Mouse (Mus musculus) embryonic facial prominence, embryonic 14.5 days (tissue): ENCODE measurements at regions not wholly inside any gene's neighbourhood (a gene's known extent, or its start where the extent isn't known, plus 50 kb on each side); places are given as distances from the start of the nearest gene placed in this dataset.
A peak's percentile ranks its signal among the peaks of the same experiment; 100 is the strongest.

Experiments
- ATAC-seq: fragments of 200-750 bp; cut with Nextera tagmentation; 2 replicates; pipeline ENCODE4 v1.8.0; 2017; ENCODE audit warnings: low read depth, moderate number of reproducible peaks, moderate TSS enrichment
- DNase-seq: peaks from one replicate; pipeline ENCODE4 v3.0.0-alpha.2; 2015; ENCODE audit warnings: low spot score
- H3K27ac ChIP-seq: fragments of 300-500 bp; sonication (generic); replicated peaks from 2 replicates; pipeline ENCODE4 v1.5.1; 2014; ENCODE audit warnings: low read depth, mild to moderate bottlenecking, low read length, moderate library complexity
- H3K27me3 ChIP-seq: fragments of 300-500 bp; sonication (generic); replicated peaks from 2 replicates; pipeline ENCODE4 v1.6.1; 2014; ENCODE audit warnings: low read length; ENCODE audit not compliant: control insufficient read depth, insufficient read depth
- H3K36me3 ChIP-seq: fragments of 300-500 bp; sonication (generic); 2 replicates; pipeline ENCODE4 v1.6.1; 2014; ENCODE audit warnings: low read length, mixed read lengths; ENCODE audit not compliant: control insufficient read depth, insufficient read depth
- H3K4me1 ChIP-seq: fragments of 300-500 bp; sonication (generic); 2 replicates; pipeline ENCODE4 v1.6.1; 2014; ENCODE audit warnings: antibody characterized with exemption, low read length; ENCODE audit not compliant: control insufficient read depth, insufficient read depth
- H3K4me2 ChIP-seq: fragments of 300-500 bp; sonication (generic); 2 replicates; pipeline ENCODE4 v1.6.1; 2014; ENCODE audit warnings: low read depth, mild to moderate bottlenecking, low read length, moderate library complexity, mixed read lengths
- H3K4me3 ChIP-seq: fragments of 300-500 bp; sonication (generic); 2 replicates; pipeline ENCODE4 v1.5.1; 2014; ENCODE audit warnings: low read depth, mild to moderate bottlenecking, low read length
- H3K9ac ChIP-seq: fragments of 300-500 bp; sonication (generic); 2 replicates; pipeline ENCODE4 v1.6.1; 2014; ENCODE audit warnings: low read depth, mild to moderate bottlenecking, low read length, moderate library complexity, mixed read lengths
- H3K9me3 ChIP-seq: fragments of 300-500 bp; sonication (generic); 2 replicates; pipeline ENCODE4 v1.6.1; 2016; ENCODE audit warnings: low read length; ENCODE audit not compliant: control insufficient read depth
- WGBS: fragments of 180-500 bp; shearing (Covaris S2); extraction: QIAGEN DNeasy Blood & Tissue Kit; methylation state at CpG from one replicate; pipeline ENCODE4 v1.1.7; 2014; 5-methylcytosine and 5-hydroxymethylcytosine counted together

DNA sequence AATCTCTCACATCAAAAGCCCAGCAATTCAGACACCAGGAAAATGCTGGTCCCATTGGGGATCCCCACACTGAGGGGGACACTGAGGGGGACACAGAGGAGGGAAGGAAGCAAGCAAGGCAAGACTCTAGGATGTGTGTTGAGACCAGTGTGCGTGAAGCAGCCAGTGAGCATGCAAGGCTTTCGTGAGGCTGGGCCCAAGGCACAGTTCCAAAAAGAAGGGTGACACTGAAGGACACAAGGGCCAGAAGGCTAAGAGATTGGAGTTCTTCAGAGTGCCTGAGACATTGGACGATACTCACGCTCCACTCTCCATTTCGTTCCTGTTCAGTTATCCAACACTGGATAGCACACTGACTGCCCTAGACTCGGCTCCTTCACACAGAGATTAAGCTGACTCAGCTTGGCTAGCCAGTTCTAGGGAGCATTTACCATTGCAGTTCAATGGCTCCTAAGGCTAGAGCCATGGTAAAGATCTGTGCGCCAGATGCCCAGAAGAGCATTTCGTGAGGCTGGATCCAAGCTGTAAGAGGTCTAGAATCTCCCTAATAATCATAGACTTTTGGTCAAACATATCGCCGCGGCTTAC lies 150.1 kb downstream of the Zfp36l1 start:
- Histone ChIP-seq H3K36me3 (no peaks in the 10 kb centered on the region), H3K4me1 (peaks cover 27% of the 10 kb centered on the region), H3K4me2 (no peak overlapping the region), H3K27ac (0 out of 2 replicates have a peak overlapping the region, but pooled peaks have one; percentile 1), H3K9me3 (no peaks in the 10 kb centered on the region), H3K27me3 (no peaks in the 10 kb centered on the region), H3K4me3 (no peak overlapping the region), H3K9ac (no peak overlapping the region)
- WGBS: 94% methylated on average over 11 of the region's 11 CpGs
- DNase-seq (no peak), ATAC-seq (no peak)

DNA sequence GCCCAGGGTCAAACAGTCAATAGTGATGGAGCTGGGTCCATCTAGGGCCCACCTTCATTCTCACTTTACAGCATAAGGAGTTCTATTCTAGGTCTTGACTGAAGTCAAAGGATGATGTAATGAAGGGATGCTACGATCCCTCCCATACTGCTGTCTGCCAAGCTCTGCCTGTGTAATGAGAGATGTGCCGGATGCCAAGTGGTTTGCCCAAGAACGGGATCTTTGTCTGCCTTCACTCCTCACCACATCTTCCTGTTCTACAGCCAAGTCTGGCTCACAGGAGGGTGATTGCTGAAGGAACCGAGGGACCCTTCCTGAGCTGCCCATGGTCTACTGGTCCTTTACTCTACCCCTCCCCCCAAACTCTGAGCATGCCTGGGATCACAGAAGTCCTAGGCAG lies 150.9 kb downstream of the Zfp36l1 start:
- WGBS: 72% methylated on average over 4 of the region's 4 CpGs
- no peak for ATAC-seq

GRCm38 (mm10) chr12:79961076-79961475 lies 151.7 kb downstream of the Zfp36l1 start:
- Histone ChIP-seq H3K27me3 (no peaks in the 10 kb centered on the region), H3K27ac (no peak overlapping the region), H3K9me3 (no peaks in the 10 kb centered on the region), H3K4me1 (peaks cover 17% of the 10 kb centered on the region), H3K36me3 (no peaks in the 10 kb centered on the region), H3K9ac (no peak overlapping the region), H3K4me3 (no peak overlapping the region), H3K4me2 (no peak overlapping the region)
- no peak for DNase-seq
- WGBS: 92% methylated on average over 6 of the region's 6 CpGs
- no peak for ATAC-seq

More for the DNA sequence above, 150.9 kb downstream of the Zfp36l1 start:
- H3K36me3 ChIP-seq: no peaks in the 10 kb centered on the region
- no peaks in the 10 kb centered on the region for H3K9me3 ChIP-seq
- H3K27ac ChIP-seq: no peak overlapping the region
- H3K9ac ChIP-seq: no peak overlapping the region
- no peak overlapping the region for H3K4me2 ChIP-seq
- peaks cover 24% of the 10 kb centered on the region for H3K4me1 ChIP-seq
- H3K4me3 ChIP-seq: no peak overlapping the region
- DNase-seq: peak; percentile 44
- no peaks in the 10 kb centered on the region for H3K27me3 ChIP-seq

- ATAC-seq (no peak), DNase-seq (no peak)
- Histone ChIP-seq H3K9me3 (no peaks in the 10 kb centered on the region), H3K4me1 (peaks cover 10% of the 10 kb centered on the region), H3K4me2 (no peak overlapping the region), H3K36me3 (no peaks in the 10 kb centered on the region), H3K9ac (no peak overlapping the region), H3K27ac (no peak overlapping the region), H3K4me3 (no peak overlapping the region), H3K27me3 (no peaks in the 10 kb centered on the region)
- 73% methylated on average over 4 of the region's 4 CpGs for WGBS
Observed at GRCm38 (mm10) chr12:79960446-79960845, 152.4 kb downstream of the Zfp36l1 start.

DNA sequence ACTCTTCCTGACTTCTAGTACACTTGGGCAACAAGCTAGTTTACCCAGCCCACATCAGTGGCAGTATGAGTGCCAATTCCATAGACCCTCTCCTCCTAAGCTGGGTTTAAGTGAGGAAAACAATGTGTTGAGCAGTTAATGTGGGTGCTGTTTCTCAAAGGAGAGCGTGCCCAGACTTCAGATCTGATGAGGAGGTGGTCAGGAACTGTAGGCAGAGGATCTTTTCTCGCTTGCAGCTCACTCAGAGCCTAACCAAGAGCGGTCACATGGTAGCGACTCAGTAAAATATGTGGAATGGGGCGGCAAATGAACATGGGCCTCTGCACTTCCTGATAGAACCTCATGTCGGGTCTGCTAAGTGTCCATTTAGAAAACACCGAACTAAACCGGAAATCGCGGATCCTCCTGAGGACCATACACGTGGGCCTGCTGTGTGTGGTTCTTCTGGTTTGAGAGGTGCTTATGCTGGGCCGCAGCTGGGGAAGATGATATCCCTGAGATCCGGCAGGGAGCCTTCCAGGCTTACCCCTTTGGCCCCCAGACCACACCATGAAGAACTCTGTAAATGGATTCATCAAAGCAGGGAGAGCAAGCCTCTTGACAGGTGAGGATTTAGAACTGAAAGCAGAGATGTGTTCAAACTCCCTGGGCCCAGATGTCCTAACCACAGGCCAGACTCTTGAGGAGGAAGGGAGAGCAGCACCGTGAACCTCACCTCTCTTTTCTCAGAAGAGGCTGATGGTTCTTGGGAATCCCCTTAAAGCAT lies 153.1 kb downstream of the Zfp36l1 start:
- H3K4me2 ChIP-seq: no peak overlapping the region
- H3K27me3 ChIP-seq: no peaks in the 10 kb centered on the region
- H3K4me3 ChIP-seq: no peak overlapping the region
- H3K9me3 ChIP-seq: no peaks in the 10 kb centered on the region
- H3K36me3 ChIP-seq: no peaks in the 10 kb centered on the region
- no peak overlapping the region for H3K9ac ChIP-seq
- 61% methylated on average over 14 of the region's 14 CpGs for WGBS
- DNase-seq: peak; percentile 32
- H3K4me1 ChIP-seq: peaks cover 9% of the 10 kb centered on the region
- no peak overlapping the region for H3K27ac ChIP-seq
- ATAC-seq: peak; percentile 70

DNA sequence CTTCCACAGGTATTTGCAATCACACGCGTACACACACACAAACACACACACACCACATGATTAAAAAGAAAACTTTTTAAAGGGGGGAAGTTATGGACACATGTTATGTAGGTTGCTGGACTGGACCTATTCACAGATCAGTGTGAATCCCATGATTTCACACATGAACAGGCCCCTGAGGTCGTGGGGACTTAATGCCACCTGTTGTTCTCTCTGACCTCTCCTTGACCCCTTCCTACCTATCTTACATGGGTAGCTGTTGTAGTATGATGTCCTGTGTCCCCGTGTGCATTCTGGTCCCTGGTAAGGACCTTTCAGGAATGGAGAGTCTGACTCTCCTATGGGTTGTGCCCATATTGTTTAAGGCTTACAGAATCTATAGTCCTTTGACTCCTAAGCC lies 155.6 kb downstream of the Zfp36l1 start:
- Histone ChIP-seq H3K4me2 (no peak overlapping the region), H3K4me1 (peaks cover 12% of the 10 kb centered on the region; the same call in 1 of the 2 replicates), H3K9me3 (no peaks in the 10 kb centered on the region), H3K4me3 (no peak overlapping the region), H3K9ac (no peak overlapping the region), H3K27ac (no peak overlapping the region), H3K36me3 (no peaks in the 10 kb centered on the region), H3K27me3 (no peaks in the 10 kb centered on the region)
- ATAC-seq (no peak), DNase-seq (no peak)
- 85% methylated on average over 4 of the region's 4 CpGs for WGBS

DNA sequence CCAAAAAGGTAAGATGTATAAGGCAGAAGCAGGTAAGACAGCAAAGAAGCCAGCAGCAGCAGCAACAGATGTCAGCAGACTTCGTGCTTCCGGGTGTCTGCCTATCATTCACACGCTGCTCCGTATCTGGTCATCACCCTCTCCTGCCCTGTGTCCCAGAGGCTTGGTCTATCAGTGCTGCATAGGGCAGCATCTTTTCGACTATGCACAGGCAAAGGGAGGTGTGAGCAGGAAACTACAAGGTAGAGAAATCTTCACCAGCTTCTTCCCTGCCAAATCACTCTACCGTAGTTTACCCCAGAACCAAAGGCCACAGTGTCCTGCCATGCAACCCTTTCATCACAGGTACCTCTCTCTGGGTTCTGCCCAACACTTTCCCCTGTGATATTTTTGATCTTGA lies 156.5 kb downstream of the Zfp36l1 start:
- no peak overlapping the region for H3K4me2 ChIP-seq
- no peak overlapping the region for H3K9ac ChIP-seq
- no peak overlapping the region for H3K27ac ChIP-seq
- 89% methylated on average over 6 of the region's 6 CpGs for WGBS
- H3K36me3 ChIP-seq: no peaks in the 10 kb centered on the region
- no peak overlapping the region for H3K4me3 ChIP-seq
- DNase-seq: no peak
- no peak for ATAC-seq
- H3K4me1 ChIP-seq: peaks cover 12% of the 10 kb centered on the region; the same call in 1 of the 2 replicates
- H3K9me3 ChIP-seq: no peaks in the 10 kb centered on the region
- H3K27me3 ChIP-seq: no peaks in the 10 kb centered on the region

DNA sequence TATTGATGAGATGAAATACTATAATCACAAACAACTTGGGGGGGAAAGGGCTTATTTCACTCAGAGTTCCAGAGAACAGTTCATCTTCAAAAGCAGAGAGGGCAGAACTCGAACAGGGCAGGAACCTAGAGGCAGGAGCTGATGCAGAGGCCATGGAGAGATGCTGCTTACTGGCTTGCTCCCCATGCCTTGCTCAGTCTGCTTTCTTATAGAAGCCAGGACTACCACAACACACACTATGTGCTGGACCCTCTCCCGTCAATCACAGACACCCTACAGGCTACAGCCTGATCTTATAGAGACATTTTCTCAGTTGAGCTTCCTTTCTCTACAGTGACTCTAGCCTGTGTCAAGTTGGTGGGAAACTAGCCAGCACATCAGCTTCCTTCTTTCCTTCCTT lies 157.3 kb downstream of the Zfp36l1 start:
- Histone ChIP-seq H3K36me3 (no peaks in the 10 kb centered on the region), H3K27me3 (no peaks in the 10 kb centered on the region), H3K4me1 (peaks cover 12% of the 10 kb centered on the region; the same call in 1 of the 2 replicates), H3K4me3 (no peak overlapping the region), H3K9me3 (no peaks in the 10 kb centered on the region), H3K4me2 (no peak overlapping the region), H3K27ac (no peak overlapping the region), H3K9ac (no peak overlapping the region)
- DNase-seq: no peak
- 76% methylated on average over 2 of the region's 2 CpGs for WGBS
- ATAC-seq: no peak
